Mouse (Mus musculus): ENCODE measurements around the gene Gm10277.

DNA sequence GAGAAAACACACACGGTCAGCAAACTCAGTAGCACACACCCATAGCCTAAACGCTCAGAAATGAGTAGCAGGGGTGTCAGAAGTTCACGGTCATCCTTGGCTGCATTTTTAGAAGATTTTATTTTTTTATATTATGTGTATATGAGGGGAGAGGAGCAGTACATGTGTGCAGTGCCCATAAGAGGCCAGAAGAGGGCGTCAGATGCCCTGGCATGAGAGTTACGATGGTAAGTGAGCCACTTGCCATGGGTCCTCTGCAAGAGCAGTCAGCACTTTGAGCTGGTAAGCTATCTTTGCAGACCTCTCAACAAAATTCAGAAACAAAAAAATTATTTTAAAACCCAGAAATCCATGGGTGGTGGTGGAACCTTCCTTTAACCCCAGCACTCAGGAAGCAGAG, 40.6 kb upstream of the Gm10277 start:
- TF ChIP-seq CTCF (IDR thresholded peaks at IDR 0.05; ENCODE audit: extremely low read depth, insufficient read depth, insufficient read length, insufficient replicate concordance) (no peak), POLR2A (IDR thresholded peaks at IDR 0.05; ENCODE audit: low read depth, low read length) (no peak)

All from spleen, adult 2 months (tissue).